Mouse (Mus musculus) c-Kit-positive CD71-negative TER-119-negative erythroid progenitor cells, embryonic 14.5 days (primary cell): ENCODE measurements around the gene Afm.
A peak's percentile ranks its signal among the peaks of the same experiment; 100 is the strongest.

ENCODE experiments used
- DNase-seq: peaks from one replicate; pipeline ENCODE4 v3.0.0-alpha.2; 2013; ENCODE audit warnings: low read depth

Gene Afm

GRCm38 (mm10) chr5:90518356-90519100 is at the start of gene Afm:
Gene Afm, plus strand, starts transcription at chr5:90518932.
- no peak for DNase-seq

- no peak for DNase-seq
Measured at GRCm38 (mm10) chr5:90470836-90471235, 47.9 kb upstream of the Afm start.

GRCm38 (mm10) chr5:90473902-90474301 is 44.8 kb upstream of the Afm start:
- no peak for DNase-seq

- DNase-seq, result no peak
Measured at GRCm38 (mm10) chr5:90474369-90474768, 44.4 kb upstream of the Afm start.

- DNase-seq, result no peak
Measured at GRCm38 (mm10) chr5:90476741-90477140, 42.0 kb upstream of the Afm start.

- no peak for DNase-seq
Measured at GRCm38 (mm10) chr5:90477308-90478140, 41.2 kb upstream of the Afm start.

- DNase-seq, result no peak
Measured at GRCm38 (mm10) chr5:90478886-90479285, 39.8 kb upstream of the Afm start.

GRCm38 (mm10) chr5:90485597-90485996 is 33.1 kb upstream of the Afm start:
- DNase-seq, result no peak

- DNase-seq, result no peak
Measured at GRCm38 (mm10) chr5:90488323-90488722, 30.4 kb upstream of the Afm start.

- no peak for DNase-seq
Measured at GRCm38 (mm10) chr5:90490518-90490917, 28.2 kb upstream of the Afm start, which contains the start of gene Afp. Gene Afp, plus strand, starts transcription at chr5:90490737.

- DNase-seq, result no peak
Measured at GRCm38 (mm10) chr5:90492440-90492839, 26.3 kb upstream of the Afm start.

- DNase-seq, result no peak
Measured at GRCm38 (mm10) chr5:90494308-90494707, 24.4 kb upstream of the Afm start.

GRCm38 (mm10) chr5:90499509-90499908 is 19.2 kb upstream of the Afm start:
- no peak for DNase-seq

GRCm38 (mm10) chr5:90500714-90501113 is 18.0 kb upstream of the Afm start:
- DNase-seq, result peak; percentile 59

- DNase-seq, result no peak
Measured at GRCm38 (mm10) chr5:90501752-90502151, 17.0 kb upstream of the Afm start.

- DNase-seq, result peak; percentile 10
Measured at GRCm38 (mm10) chr5:90504742-90505141, 14.0 kb upstream of the Afm start.

GRCm38 (mm10) chr5:90506507-90506906 is 12.2 kb upstream of the Afm start:
- no peak for DNase-seq

GRCm38 (mm10) chr5:90507411-90507949 is 11.3 kb upstream of the Afm start:
- DNase-seq, result no peak

- no peak for DNase-seq
Measured at GRCm38 (mm10) chr5:90509828-90510592, 8.7 kb upstream of the Afm start.

- no peak for DNase-seq
Measured at GRCm38 (mm10) chr5:90512288-90512955, 6.3 kb upstream of the Afm start.

- DNase-seq, result no peak
Measured at GRCm38 (mm10) chr5:90515561-90515960, 3.2 kb upstream of the Afm start.

GRCm38 (mm10) chr5:90551191-90551590 is 32.5 kb downstream of the Afm start:
- no peak for DNase-seq
